Mouse (Mus musculus) kidney, adult 2 months (tissue): Measurements from ENCODE around the gene Mrpl51. TPM values are rescaled to one million over a fixed set of nuclear protein-coding genes. Genes with fewer than 3 reads are reported as not detected.

Experiments used
- DNase-seq: peaks from one replicate; pipeline ENCODE4 v3.0.0; 2021
- H3K27ac ChIP-seq: fragments of 200-500 bp; 2 replicates; pipeline ENCODE4 v1.5.1; 2012; ENCODE audit warnings: low read depth, low read length, control low read depth, inconsistent platforms; ENCODE audit not compliant: insufficient read depth
- H3K27me3 ChIP-seq: fragments of 200-500 bp; replicated peaks from 2 replicates; pipeline ENCODE4 v1.6.1; 2012; ENCODE audit warnings: mild to moderate bottlenecking, moderate library complexity, low read length, inconsistent platforms; ENCODE audit not compliant: control insufficient read depth, insufficient read depth
- H3K36me3 ChIP-seq: fragments of 200-500 bp; 2 replicates; pipeline ENCODE4 v1.6.1; 2012; ENCODE audit warnings: mild to moderate bottlenecking, moderate library complexity, low read length, inconsistent platforms; ENCODE audit not compliant: control insufficient read depth, insufficient read depth
- H3K4me1 ChIP-seq: fragments of 200-500 bp; 2 replicates; pipeline ENCODE4 v1.6.1; 2011; ENCODE audit warnings: low read length; ENCODE audit not compliant: control insufficient read depth, insufficient read depth
- H3K4me3 ChIP-seq: fragments of 200-500 bp; 2 replicates; pipeline ENCODE4 v1.5.1; 2011; ENCODE audit warnings: mild to moderate bottlenecking, low read depth, low read length, control low read depth; ENCODE audit not compliant: insufficient read depth
- CTCF ChIP-seq: fragments of 200-500 bp; conservative IDR thresholded peaks from 2 replicates; pipeline ENCODE4 v1.5.1; 2011; ENCODE audit warnings: low read depth, mild to moderate bottlenecking, control low read depth, low read length, moderate library complexity, mixed read lengths; ENCODE audit not compliant: insufficient read depth, insufficient read length
- POLR2A ChIP-seq: fragments of 200-500 bp; IDR thresholded peaks from one replicate; pipeline ENCODE4 v1.6.1; 2011; ENCODE audit warnings: low read depth, low read length, control low read depth
- WGBS: fragments of 180-500 bp; shearing (Covaris S2); methylation state at CpG from one replicate; pipeline ENCODE4 v1.1.7; 2018; 5-methylcytosine and 5-hydroxymethylcytosine counted together
- polyA plus RNA-seq: library from polyadenylated mRNA; depleted of rRNA; stranded (reverse); fragments of >200 nt; gene quantifications from 2 replicates; pipeline ENCODE4 v1.2.3, GENCODE M21; 2012; rRNA removed

Mrpl51 gene
- polyA plus RNA-seq: 102 and 110 TPM in 2 replicates

DNA sequence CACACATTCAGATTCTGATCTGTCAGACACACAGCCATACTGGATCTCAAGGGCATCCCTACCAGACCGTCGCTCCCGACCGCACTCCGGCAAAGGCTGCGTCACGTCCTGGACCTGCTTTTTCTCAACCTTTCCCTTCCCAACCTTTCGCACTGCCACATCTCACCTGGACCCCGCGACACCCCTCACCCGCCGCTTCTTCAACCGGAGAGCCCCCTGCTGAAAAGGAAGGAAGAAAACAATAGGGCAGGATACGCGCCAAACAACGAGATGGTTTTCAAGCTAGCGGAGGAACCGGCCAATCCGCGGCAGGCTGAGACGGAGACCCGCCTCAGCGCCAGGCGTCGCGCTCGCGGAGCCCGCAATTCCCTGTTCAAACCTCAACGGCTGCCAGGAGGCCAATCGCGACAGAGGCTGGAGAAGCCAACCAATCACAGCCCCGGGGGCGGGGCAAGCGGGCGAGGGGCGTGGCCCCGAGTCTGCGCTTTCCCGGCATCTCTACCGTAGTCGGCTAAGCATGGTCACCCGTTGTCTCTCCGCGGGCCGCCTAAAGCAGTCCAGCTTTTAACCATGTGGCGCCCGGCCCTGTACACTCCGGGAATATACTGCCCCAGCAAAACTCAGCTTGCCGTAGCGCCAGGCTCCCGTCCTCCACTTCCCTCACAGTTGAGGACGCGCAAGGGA, at the start of gene Mrpl51, which contains the start of gene Ncapd2:
TSS of gene Mrpl51 (plus strand) at position 470 of the 684 bp plus-strand sequence.
TSS of gene Ncapd2 (minus strand) at position 370 of the 684 bp plus-strand sequence.
- H3K27ac ChIP-seq: peak within 1 kb of the TSS; percentile 98
- H3K27me3 ChIP-seq: no peaks in the 10 kb centered on the region
- peaks cover 3% of the 10 kb centered on the region; the same call in 1 of the 2 replicates for H3K4me1 ChIP-seq
- DNase-seq: peak; percentile 99
- H3K4me3 ChIP-seq: peak within 1 kb of the TSS; percentile 87
- TF ChIP-seq CTCF (no peak), POLR2A (no peak)
- WGBS: under 1% methylated on average over 54 of the region's 54 CpGs
- H3K36me3 ChIP-seq: peaks cover 3% of the 10 kb centered on the region; the same call in 1 of the 2 replicates

- no peak for DNase-seq
- H3K4me1 ChIP-seq: peaks cover 13% of the 10 kb centered on the region; the same call in 1 of the 2 replicates
- H3K27ac ChIP-seq: no peak overlapping the region
- WGBS: 90% methylated on average over 8 of the region's 8 CpGs
- H3K27me3 ChIP-seq: no peaks in the 10 kb centered on the region
- no peak for TF ChIP-seq CTCF
- H3K4me3 ChIP-seq: no peak overlapping the region
- H3K36me3 ChIP-seq: peaks cover 2% of the 10 kb centered on the region; the same call in 1 of the 2 replicates
Measured at GRCm38 (mm10) chr6:125142436-125142835, 49.2 kb upstream of the Mrpl51 start.

DNA sequence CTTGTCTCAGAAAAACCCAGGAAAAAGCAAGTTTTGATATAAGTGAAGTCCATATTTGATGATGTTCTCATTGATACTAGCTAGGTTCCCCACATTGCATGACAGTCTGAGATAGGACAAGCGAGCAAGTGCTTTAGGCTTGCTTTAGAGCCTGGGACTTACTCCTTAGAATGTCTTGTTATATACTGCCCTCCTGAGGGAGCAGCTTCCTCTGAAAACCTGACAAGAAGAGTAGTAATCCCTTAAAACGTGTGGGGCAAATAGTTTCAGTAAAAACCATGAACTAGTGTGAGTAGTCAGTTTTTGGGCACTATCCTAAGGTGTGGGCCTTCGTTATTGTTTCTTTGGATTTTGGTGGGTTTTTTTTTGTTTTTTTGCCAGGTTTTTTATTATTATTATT, 48.5 kb upstream of the Mrpl51 start:
- no peak overlapping the region for H3K4me3 ChIP-seq
- H3K4me1 ChIP-seq: peaks cover 14% of the 10 kb centered on the region
- H3K36me3 ChIP-seq: peaks cover 2% of the 10 kb centered on the region; the same call in 1 of the 2 replicates
- 75% methylated on average over 3 of the region's 3 CpGs for WGBS
- TF ChIP-seq POLR2A (no peak), CTCF (no peak)
- H3K27ac ChIP-seq: no peak overlapping the region
- H3K27me3 ChIP-seq: no peaks in the 10 kb centered on the region
- DNase-seq: no peak

- Histone ChIP-seq H3K4me1 (peaks cover 21% of the 10 kb centered on the region), H3K4me3 (no peak overlapping the region), H3K36me3 (peaks cover 2% of the 10 kb centered on the region; the same call in 1 of the 2 replicates), H3K27me3 (no peaks in the 10 kb centered on the region), H3K27ac (peak overlapping the region; percentile 40)
- TF ChIP-seq POLR2A: no peak
- no peak for TF ChIP-seq CTCF
- WGBS: 54% methylated on average over 9 of the region's 9 CpGs
- peak; percentile 62 for DNase-seq
Measured at GRCm38 (mm10) chr6:125143904-125144303, 47.7 kb upstream of the Mrpl51 start.

DNA sequence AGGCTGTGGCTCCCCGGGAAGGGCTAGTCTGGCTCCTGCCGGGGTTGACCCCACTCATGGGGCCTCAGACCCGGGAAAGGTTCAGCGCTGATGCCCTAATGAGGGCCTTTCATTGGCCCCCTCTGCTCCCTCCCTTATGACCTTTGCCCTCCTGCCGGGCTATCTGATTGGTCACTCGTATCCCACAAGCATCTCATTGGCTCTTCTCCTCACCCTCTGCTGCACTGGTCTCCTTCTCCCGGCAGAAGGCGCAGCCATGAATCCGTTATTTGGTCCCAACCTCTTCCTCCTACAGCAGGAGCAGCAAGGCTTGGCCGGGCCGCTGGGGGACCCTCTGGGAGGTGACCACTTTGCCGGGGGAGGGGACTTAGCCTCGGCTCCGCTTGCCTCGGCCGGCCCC, 46.6 kb upstream of the Mrpl51 start, which contains the start of gene Iffo1:
TSS of gene Iffo1 (plus strand) at position 241 of the 400 bp plus-strand sequence.
- Histone ChIP-seq H3K27ac (peak within 1 kb of the TSS; percentile 46), H3K36me3 (peaks cover 2% of the 10 kb centered on the region; the same call in 1 of the 2 replicates), H3K27me3 (no peaks in the 10 kb centered on the region), H3K4me1 (peaks cover 29% of the 10 kb centered on the region), H3K4me3 (peak within 1 kb of the TSS; percentile 65)
- peak; percentile 96 for DNase-seq
- 2% methylated on average over 16 of the region's 16 CpGs for WGBS
- TF ChIP-seq CTCF (peak; percentile 52), POLR2A (peak; percentile 38)

GRCm38 (mm10) chr6:125145479-125145951, 46.1 kb upstream of the Mrpl51 start:
- peak overlapping the region; percentile 46 for H3K27ac ChIP-seq
- peak overlapping the region; percentile 65 for H3K4me3 ChIP-seq
- WGBS: 6% methylated on average over 35 of the region's 35 CpGs
- no peaks in the 10 kb centered on the region for H3K27me3 ChIP-seq
- no peak for DNase-seq
- peaks cover 2% of the 10 kb centered on the region; the same call in 1 of the 2 replicates for H3K36me3 ChIP-seq
- peaks cover 29% of the 10 kb centered on the region for H3K4me1 ChIP-seq
- TF ChIP-seq CTCF: no peak
- TF ChIP-seq POLR2A: no peak

GRCm38 (mm10) chr6:125146148-125146547, 45.5 kb upstream of the Mrpl51 start:
- no peak for TF ChIP-seq CTCF
- TF ChIP-seq POLR2A: no peak
- H3K27me3 ChIP-seq: no peaks in the 10 kb centered on the region
- H3K4me3 ChIP-seq: peak overlapping the region; percentile 65
- H3K27ac ChIP-seq: no peak overlapping the region
- H3K4me1 ChIP-seq: peaks cover 29% of the 10 kb centered on the region
- no peak for DNase-seq
- H3K36me3 ChIP-seq: no peaks in the 10 kb centered on the region
- WGBS: 52% methylated on average over 7 of the region's 7 CpGs
